8 mouse cellular contexts compared by ENCODE assay signal in the genomic region with DNA sequence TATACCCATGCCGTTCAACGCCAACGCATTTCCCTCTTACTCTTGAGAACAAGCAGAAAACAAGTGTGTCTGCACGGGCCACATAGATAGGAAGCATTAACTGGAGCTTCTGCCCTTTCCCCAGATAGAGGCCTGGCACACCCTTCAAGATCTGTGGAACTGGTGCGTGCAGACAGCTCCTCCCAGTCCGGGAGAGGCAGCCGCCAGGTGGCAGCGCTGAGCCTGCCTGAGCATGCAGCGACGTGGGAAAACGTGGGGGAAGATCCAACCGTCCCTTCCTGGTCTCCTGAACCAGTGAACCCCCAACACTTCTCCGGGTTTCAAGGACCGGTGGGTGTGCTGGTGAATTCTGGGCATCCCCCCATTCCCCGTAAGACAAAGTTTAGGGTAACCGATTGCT. TPM values are rescaled to one million over a fixed set of nuclear protein-coding genes. Genes with fewer than 3 reads are reported as not detected.
DNase-seq lines count a peak whose midpoint lies in the region; ATAC-seq and TF ChIP-seq lines count a peak whose summit lies in the region.

No protein-coding gene starts in this region.

- H3K4me2 ChIP-seq in forebrain, embryonic 13.5 days, result peak overlapping the region; percentile 74
- H3K4me2 ChIP-seq in lung, embryonic 15.5 days, result peak overlapping the region; percentile 96

- peak overlapping the region; percentile 68 for H3K9ac ChIP-seq in ES-Bruce4 (ENCODE audit: low read depth, poor library complexity, severe bottlenecking)
- H3K9ac ChIP-seq in forebrain, embryonic 13.5 days, result peak overlapping the region; percentile 70
- H3K9ac ChIP-seq in lung, embryonic 15.5 days, result peak overlapping the region; percentile 63

- 3% methylated on average over 16 of the region's 16 CpGs for WGBS in forebrain, embryonic 13.5 days
- WGBS in lung, embryonic 15.5 days, result 4% methylated on average over 15 of the region's 16 CpGs
- WGBS in olfactory bulb, adult 2 months, result 1% methylated on average over 16 of the region's 16 CpGs
- WGBS in thymus, adult 2 months, result 3% methylated on average over 16 of the region's 16 CpGs

- no peaks in the 10 kb centered on the region for H3K9me3 ChIP-seq in ES-Bruce4 (replicated peaks; ENCODE audit: control insufficient read depth, insufficient read depth, low read length, poor library complexity, severe bottlenecking)
- H3K9me3 ChIP-seq in forebrain, embryonic 13.5 days (replicated peaks), result no peaks in the 10 kb centered on the region; the same call in 1 of the 2 replicates
- no peaks in the 10 kb centered on the region for H3K9me3 ChIP-seq in lung, embryonic 15.5 days

- TF ChIP-seq POLR2A in ES-Bruce4 (IDR thresholded peaks at IDR 0.05; ENCODE audit: insufficient read depth, low read length), result no peak
- no peak for TF ChIP-seq POLR2A in olfactory bulb, adult 2 months (IDR thresholded peaks at IDR 0.05; ENCODE audit: insufficient read depth, low read depth, low read length)
- TF ChIP-seq POLR2A in thymus, adult 2 months (IDR thresholded peaks at IDR 0.05; ENCODE audit: control insufficient read depth, extremely low read depth, insufficient read depth, low read length, poor library complexity), result no peak

- peak overlapping the region; percentile 89 for H3K4me3 ChIP-seq in ES-Bruce4 (ENCODE audit: low read depth, low read length)
- peak overlapping the region; percentile 54 for H3K4me3 ChIP-seq in forebrain, embryonic 13.5 days
- peak overlapping the region; percentile 86 for H3K4me3 ChIP-seq in layer of hippocampus, adult 2 months
- H3K4me3 ChIP-seq in lung, embryonic 15.5 days, result peak overlapping the region; percentile 62
- H3K4me3 ChIP-seq in olfactory bulb, adult 2 months (ENCODE audit: insufficient read depth, low read depth, low read length), result peak overlapping the region; percentile 76
- H3K4me3 ChIP-seq in thymus, adult 2 months (ENCODE audit: control insufficient read depth, insufficient read depth, low read length), result peak overlapping the region; percentile 68

- no peak overlapping the region for H3K27ac ChIP-seq in ES-Bruce4 (ENCODE audit: insufficient read depth, low read length)
- H3K27ac ChIP-seq in forebrain, embryonic 13.5 days, result peak overlapping the region; percentile 95
- peak overlapping the region; percentile 99 for H3K27ac ChIP-seq in layer of hippocampus, adult 2 months
- peak overlapping the region; percentile 96 for H3K27ac ChIP-seq in lung, embryonic 15.5 days
- no peak overlapping the region for H3K27ac ChIP-seq in olfactory bulb, adult 2 months (ENCODE audit: insufficient read depth, low read depth, low read length)
- H3K27ac ChIP-seq in thymus, adult 2 months (ENCODE audit: control insufficient read depth, insufficient read depth, low read length), result peak overlapping the region; percentile 73; the same call in 1 of the 2 replicates

- DNase-seq in c-Kit-positive CD71-positive TER-119-positive erythroid progenitor cells, embryonic 14.5 days (ENCODE audit: low spot score), result peak; percentile 87
- DNase-seq in heart, postnatal 10 days, result peak; percentile 97 to 98
- peak; percentile 94 to 98 for DNase-seq in layer of hippocampus, adult 2 months (ENCODE audit: low spot score in 2 of 2)
- DNase-seq in thymus, adult 2 months, result peak; percentile 96

- H3K36me3 ChIP-seq in ES-Bruce4 (ENCODE audit: control insufficient read depth, insufficient read depth, low read length, poor library complexity, severe bottlenecking), result no peaks in the 10 kb centered on the region
- H3K36me3 ChIP-seq in forebrain, embryonic 13.5 days (ENCODE audit: poor library complexity, severe bottlenecking), result no peaks in the 10 kb centered on the region
- H3K36me3 ChIP-seq in lung, embryonic 15.5 days, result no peaks in the 10 kb centered on the region
- no peaks in the 10 kb centered on the region for H3K36me3 ChIP-seq in thymus, adult 2 months (ENCODE audit: control insufficient read depth, insufficient read depth, low read length)

- H3K27me3 ChIP-seq in ES-Bruce4 (ENCODE audit: control insufficient read depth, insufficient read depth, low read length, poor library complexity, severe bottlenecking), result no peaks in the 10 kb centered on the region
- no peaks in the 10 kb centered on the region for H3K27me3 ChIP-seq in forebrain, embryonic 13.5 days
- H3K27me3 ChIP-seq in lung, embryonic 15.5 days, result no peaks in the 10 kb centered on the region
- no peaks in the 10 kb centered on the region for H3K27me3 ChIP-seq in thymus, adult 2 months (ENCODE audit: control insufficient read depth, insufficient read depth, low read length)

- TF ChIP-seq CTCF in ES-Bruce4 (IDR thresholded peaks at IDR 0.05; ENCODE audit: low read depth, low read length), result peak; percentile 95
- peak; percentile 98 for TF ChIP-seq CTCF in layer of hippocampus, adult 2 months (conservative IDR thresholded peaks at IDR 0.05)
- TF ChIP-seq CTCF in olfactory bulb, adult 2 months (IDR thresholded peaks at IDR 0.05; ENCODE audit: insufficient read depth, low read depth, low read length), result peak; percentile 97
- peak; percentile 97 for TF ChIP-seq CTCF in thymus, adult 2 months (IDR thresholded peaks at IDR 0.05; ENCODE audit: borderline replicate concordance, control insufficient read depth, extremely low read depth, insufficient read depth, low read length, poor library complexity)

- ATAC-seq in forebrain, embryonic 13.5 days, result peak; percentile 34
- peak; percentile 54 for ATAC-seq in lung, embryonic 15.5 days (ENCODE audit: borderline replicate concordance, extremely low read depth, low FRiP score, low TSS enrichment)

- intact Hi-C loops in heart, postnatal 10 days (cut with DNase I), result loop anchor here (1.0 to 10.0 kb wide), 5 partner anchors 245 to 1027 kb away; partner anchors contain the start of gene E2f3

- peak; percentile 66; the same call in 1 of the 2 replicates for TF ChIP-seq EP300 in ES-Bruce4 (IDR thresholded peaks at IDR 0.05; ENCODE audit: insufficient read depth, low read depth, low read length)

- no peaks in the 10 kb centered on the region for H3K4me1 ChIP-seq in ES-Bruce4 (ENCODE audit: control insufficient read depth, insufficient read depth, low read length)
- peaks cover 30% of the 10 kb centered on the region for H3K4me1 ChIP-seq in forebrain, embryonic 13.5 days
- H3K4me1 ChIP-seq in lung, embryonic 15.5 days, result peaks cover 27% of the 10 kb centered on the region; the same call in 1 of the 2 replicates
- peaks cover 3% of the 10 kb centered on the region; the same call in 1 of the 2 replicates for H3K4me1 ChIP-seq in olfactory bulb, adult 2 months (ENCODE audit: control insufficient read depth, insufficient read depth, low read length)
- H3K4me1 ChIP-seq in thymus, adult 2 months (replicated peaks; ENCODE audit: control insufficient read depth, insufficient read depth, low read length), result peaks cover 4% of the 10 kb centered on the region

RNA-seq across cellular contexts. Expression of gene Sox4, which starts 4.3 kb away (rescaled TPM):
- polyA plus RNA-seq in ES-Bruce4 (2011; ENCODE audit: insufficient read depth, insufficient read length, low read depth, missing spikeins), result 31.3 and 32.6 TPM in 2 replicates
- 170 and 218 TPM in 2 replicates for polyA plus RNA-seq in forebrain, embryonic 13.5 days (2015; fragmentation: Nextera tagmentation; extraction: Ambion mirVana)
- 100 to 1,000 TPM in 1 of 2 experiments, 10 to 100 TPM in 1; 58.8 to 129 TPM for total RNA-seq in heart, postnatal 10 days (2021)
- total RNA-seq in layer of hippocampus, adult 2 months (2021), result 10 to 100 TPM; 18.6 to 21.2 TPM
- polyA plus RNA-seq in lung, embryonic 15.5 days (2015; fragmentation: Nextera tagmentation; extraction: Ambion mirVana), result 60.7 and 61.2 TPM in 2 replicates
- polyA plus RNA-seq in olfactory bulb, adult 2 months (2012; ENCODE audit: insufficient read depth, insufficient read length, low replicate concordance, missing spikeins), result 84.4 TPM in 1 of 2 replicates, not detected in the other
- 137 and 191 TPM in 2 replicates for polyA plus RNA-seq in thymus, adult 2 months (2012; rRNA removed)

Comparison
In these comparisons a context has a peak if more than half of its experiments do, and no peak if none do; other contexts are left out.
1. H3K27ac ChIP-seq: peak in forebrain, embryonic 13.5 days (single experiment), layer of hippocampus, adult 2 months (single experiment), lung, embryonic 15.5 days (single experiment) and thymus, adult 2 months (single experiment); none in ES-Bruce4 (single experiment) and olfactory bulb, adult 2 months (single experiment).
2. Peak in every context shown above with its lines, with median percentiles within 50 percentile points of each other: H3K4me3 ChIP-seq, H3K9ac ChIP-seq, CTCF ChIP-seq and DNase-seq.